Mouse (Mus musculus) kidney, postnatal 4 days (tissue): ENCODE measurements around the gene Notch2.

Experiments
- DNase-seq, 2 experiments: peaks; one replicate each; pipeline ENCODE4 v3.0.0; 2021; ENCODE audit warnings: mixed read lengths in 2 of 2

Gene Notch2

GRCm38 (mm10) chr3:97994818-97995217 lies 18.5 kb upstream of the Notch2 start:
- no peak for DNase-seq

- no peak for DNase-seq
These were observed 15.0 kb upstream of the Notch2 start for GRCm38 (mm10) chr3:97998349-97998748.

GRCm38 (mm10) chr3:98003558-98003957 lies 9.8 kb upstream of the Notch2 start:
- no peak for DNase-seq

GRCm38 (mm10) chr3:98004231-98004630 lies 9.1 kb upstream of the Notch2 start:
- DNase-seq: no peak

- no peak for DNase-seq
These were observed 8.0 kb upstream of the Notch2 start for GRCm38 (mm10) chr3:98005306-98005705.

GRCm38 (mm10) chr3:98006046-98006691 lies 7.2 kb upstream of the Notch2 start:
- no peak for DNase-seq

- DNase-seq: no peak
These were observed 6.4 kb upstream of the Notch2 start for GRCm38 (mm10) chr3:98006973-98007372.

GRCm38 (mm10) chr3:98008143-98008542 lies 5.2 kb upstream of the Notch2 start:
- no peak for DNase-seq

- DNase-seq: no peak
These were observed 4.0 kb upstream of the Notch2 start for GRCm38 (mm10) chr3:98009190-98009840.

GRCm38 (mm10) chr3:98013086-98013400 lies 284 bp upstream of the Notch2 start:
- DNase-seq: no peak

- DNase-seq: no peak
These were observed 2.2 kb downstream of the Notch2 start for GRCm38 (mm10) chr3:98015205-98016171.

GRCm38 (mm10) chr3:98016901-98017591 lies 3.7 kb downstream of the Notch2 start:
- no peak for DNase-seq

- no peak for DNase-seq
These were observed 4.9 kb downstream of the Notch2 start for GRCm38 (mm10) chr3:98018187-98018586.

GRCm38 (mm10) chr3:98020431-98021229 lies 7.3 kb downstream of the Notch2 start:
- DNase-seq: no peak

- DNase-seq: peak; percentile 74 to 84
These were observed 11.0 kb downstream of the Notch2 start for GRCm38 (mm10) chr3:98024288-98024848.

GRCm38 (mm10) chr3:98025521-98025920 lies 12.2 kb downstream of the Notch2 start:
- no peak for DNase-seq

GRCm38 (mm10) chr3:98025921-98026880 lies 12.9 kb downstream of the Notch2 start:
- DNase-seq: peak in 1 of 2 experiments; percentile 53

GRCm38 (mm10) chr3:98027371-98027774 lies 14.0 kb downstream of the Notch2 start:
- DNase-seq: peak; percentile 56 to 62

- DNase-seq: no peak
These were observed 14.7 kb downstream of the Notch2 start for GRCm38 (mm10) chr3:98028072-98028471.

GRCm38 (mm10) chr3:98028936-98029335 lies 15.6 kb downstream of the Notch2 start:
- DNase-seq: no peak
